Mouse (Mus musculus): ENCODE results near the gene Dync1h1.

DNA sequence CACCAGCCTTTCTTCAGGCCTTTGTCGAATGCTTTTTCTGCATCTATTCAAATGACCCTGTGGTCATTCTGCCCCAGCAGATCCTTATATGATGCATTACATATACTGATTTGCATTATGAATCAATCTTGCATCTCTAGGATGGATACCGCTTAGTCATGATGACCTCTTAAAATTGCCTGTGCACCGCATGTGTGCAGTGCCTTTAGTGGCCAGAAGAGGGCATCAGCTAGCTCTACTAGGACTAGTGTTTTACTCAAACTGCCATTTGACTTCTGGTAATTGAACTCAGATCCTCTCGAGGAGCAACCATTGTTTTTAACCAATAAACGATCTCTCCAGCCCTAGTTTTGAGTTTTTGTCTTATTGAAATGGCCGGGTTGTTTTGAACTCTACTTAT is 112.5 kb downstream of the Dync1h1 start:
- TF ChIP-seq POLR2A (IDR thresholded peaks at IDR 0.05; ENCODE audit: low read depth, low read length) (no peak), CTCF (IDR thresholded peaks at IDR 0.05; ENCODE audit: extremely low read depth, insufficient read depth, insufficient read length, insufficient replicate concordance) (no peak)
